Mouse (Mus musculus): ENCODE results near the gene Upp1.
"Not testable (repeated sequence)": the region's sequence is repeated elsewhere in the genome, so short reads cannot be mapped to it uniquely, and the experiment has no call there.

DNA sequence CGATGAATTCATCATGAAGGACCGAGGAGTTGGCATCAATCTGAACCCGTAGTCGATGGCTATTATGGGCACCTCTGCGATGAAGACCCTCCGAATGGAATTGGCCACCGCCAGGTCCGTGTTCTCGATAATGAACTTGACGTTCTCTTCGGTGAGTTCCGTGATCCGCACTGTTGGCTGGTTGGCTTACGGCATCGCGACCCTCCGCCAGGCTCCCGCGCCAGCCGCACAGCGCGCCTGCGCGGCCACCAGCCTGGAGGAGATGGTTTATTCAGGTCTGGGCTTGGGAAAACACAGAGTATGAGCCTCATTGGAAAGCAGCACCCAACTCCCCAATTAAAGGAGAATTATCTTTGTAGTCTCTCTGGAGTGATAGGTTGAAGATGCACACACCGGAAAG lies 32.5 kb downstream of the Upp1 start:
- not testable (repeated sequence) for TF ChIP-seq GATA1 (IDR thresholded peaks at IDR 0.05; ENCODE audit: borderline replicate concordance, low read length); FLI1 (IDR thresholded peaks at IDR 0.05; ENCODE audit: low read length)

All from megakaryocyte, embryonic 14.5 days (primary cell).